Mouse (Mus musculus) testis, postnatal 10 days (tissue): ENCODE measurements around the gene Rbbp6.

Experiments
- DNase-seq: peaks from one replicate; pipeline ENCODE4 v3.0.0; 2021; ENCODE audit warnings: low spot score

The Rbbp6 gene

DNA sequence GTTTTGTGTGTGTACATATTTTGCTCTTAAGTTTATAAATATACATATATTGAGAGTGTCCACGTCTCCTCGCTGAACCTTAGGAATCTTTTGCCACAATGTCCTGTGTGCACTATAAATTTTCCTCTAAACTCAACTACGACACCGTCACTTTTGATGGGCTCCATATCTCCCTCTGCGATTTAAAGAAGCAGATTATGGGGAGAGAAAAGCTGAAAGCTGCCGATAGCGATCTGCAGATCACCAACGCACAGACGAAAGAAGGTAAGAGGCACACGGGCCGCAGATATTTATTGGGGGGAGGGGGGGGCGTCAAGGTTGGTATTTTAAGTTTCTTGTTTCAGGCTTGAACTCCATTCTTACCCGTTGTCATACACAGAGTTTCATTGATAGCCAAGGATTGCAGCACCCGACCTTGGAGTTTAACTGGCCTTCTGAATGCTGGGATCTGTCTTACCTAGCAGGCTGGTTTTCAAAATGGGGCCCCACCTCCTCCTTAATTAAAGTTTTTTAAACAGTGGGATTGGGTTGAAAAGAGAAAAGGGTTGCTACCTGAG, 5.5 kb downstream of the Rbbp6 start:
- no peak for DNase-seq

DNA sequence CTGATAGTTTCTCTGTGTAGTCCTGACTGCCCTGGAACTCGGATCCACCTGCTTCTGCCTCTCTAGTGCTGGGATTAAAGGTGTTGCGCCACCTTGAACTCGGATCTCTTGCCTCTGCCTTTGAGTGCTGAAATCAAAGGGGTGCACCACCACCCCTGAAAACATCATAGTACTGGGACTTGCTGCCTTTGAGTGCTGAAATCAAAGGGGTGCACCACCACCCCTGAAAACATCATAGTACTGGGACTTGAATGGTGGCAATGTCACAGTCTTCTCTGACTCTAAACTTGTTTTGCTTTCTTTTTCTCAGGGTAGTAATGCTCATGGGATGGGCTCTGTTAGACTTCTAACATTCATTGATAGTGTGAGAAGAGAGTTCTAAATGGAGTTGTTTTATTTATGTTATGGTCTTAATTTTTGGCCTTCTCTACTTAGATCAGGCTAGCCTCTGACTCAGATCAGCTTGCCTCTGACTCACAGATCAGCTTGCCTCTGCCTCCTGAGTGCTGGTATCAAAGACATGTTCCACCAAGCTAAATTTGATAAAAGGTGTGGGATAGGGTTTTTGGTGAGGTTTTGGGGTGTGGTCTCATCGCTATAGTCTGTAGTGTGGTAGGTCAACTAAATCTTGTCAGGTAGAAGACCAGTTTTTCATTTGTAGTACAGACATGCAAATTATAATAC, 6.7 kb downstream of the Rbbp6 start:
- DNase-seq = no peak

DNA sequence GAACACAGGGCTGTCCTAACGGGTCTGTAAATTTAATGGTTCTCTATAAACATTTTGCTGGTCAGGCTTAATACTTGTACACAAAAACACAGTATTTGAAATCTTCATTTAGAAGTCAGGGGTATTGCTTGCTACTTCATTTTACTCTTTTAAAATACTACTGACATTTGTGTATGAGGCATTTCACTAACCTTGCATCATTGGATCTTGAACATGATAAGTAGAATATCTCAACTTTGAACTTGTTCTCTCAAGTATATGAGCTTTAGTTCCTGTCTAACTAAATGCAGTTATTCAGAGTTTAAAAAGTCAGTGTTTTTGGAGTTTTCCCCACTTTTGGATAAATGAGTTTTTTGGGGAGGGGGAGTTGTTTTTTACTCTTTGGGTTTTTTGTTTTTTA, 14.0 kb downstream of the Rbbp6 start:
- DNase-seq = no peak

DNA sequence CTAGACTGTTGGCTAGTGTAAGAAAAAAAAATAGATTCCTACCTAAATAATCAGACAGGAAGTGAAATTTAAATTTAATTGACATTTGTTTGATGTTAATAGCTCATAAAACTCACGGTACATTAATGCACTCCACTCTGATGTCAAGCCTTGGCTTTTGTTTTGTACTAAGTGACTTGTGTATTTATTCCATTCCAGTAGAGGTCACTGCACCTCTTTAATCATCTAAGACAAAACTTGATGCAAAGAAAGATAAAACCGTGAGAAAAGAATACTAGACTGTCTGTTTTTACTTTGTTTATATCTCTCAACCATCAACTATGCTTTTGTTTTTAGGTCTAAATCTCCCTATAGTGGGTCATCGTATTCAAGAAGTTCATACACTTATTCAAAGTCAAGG, 32.7 kb downstream of the Rbbp6 start:
- no peak for DNase-seq

DNA sequence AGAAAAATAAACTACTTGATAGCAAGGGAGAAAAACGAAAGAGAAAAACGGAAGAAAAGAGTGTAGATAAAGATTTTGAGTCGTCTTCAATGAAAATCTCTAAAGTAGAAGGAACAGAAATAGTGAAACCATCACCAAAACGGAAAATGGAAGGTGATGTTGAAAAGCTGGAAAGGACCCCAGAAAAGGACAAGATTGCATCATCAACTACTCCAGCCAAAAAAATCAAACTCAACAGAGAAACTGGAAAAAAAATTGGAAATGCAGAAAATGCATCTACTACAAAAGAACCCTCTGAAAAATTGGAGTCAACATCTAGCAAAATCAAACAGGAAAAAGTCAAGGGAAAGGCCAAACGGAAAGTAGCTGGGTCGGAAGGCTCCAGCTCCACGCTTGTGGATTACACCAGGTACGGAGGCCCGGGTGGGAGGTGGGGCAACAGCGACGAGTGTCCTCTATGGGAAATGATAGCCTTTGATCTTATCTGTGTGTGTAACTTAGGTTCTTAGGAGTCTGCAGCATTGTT, 34.4 kb downstream of the Rbbp6 start:
- no peak for DNase-seq

DNA sequence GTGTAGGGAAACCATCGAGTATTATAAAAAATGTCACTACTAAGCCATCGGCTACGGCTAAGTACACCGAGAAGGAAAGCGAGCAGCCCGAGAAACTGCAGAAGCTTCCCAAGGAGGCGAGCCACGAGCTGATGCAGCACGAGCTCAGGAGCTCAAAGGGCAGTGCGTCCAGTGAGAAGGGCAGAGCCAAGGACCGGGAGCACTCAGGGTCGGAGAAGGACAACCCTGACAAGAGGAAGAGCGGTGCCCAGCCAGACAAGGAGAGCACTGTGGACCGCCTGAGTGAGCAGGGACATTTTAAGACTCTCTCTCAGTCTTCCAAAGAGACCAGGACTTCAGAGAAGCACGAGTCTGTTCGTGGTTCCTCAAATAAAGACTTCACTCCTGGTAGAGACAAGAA, 35.3 kb downstream of the Rbbp6 start:
- DNase-seq = no peak

DNA sequence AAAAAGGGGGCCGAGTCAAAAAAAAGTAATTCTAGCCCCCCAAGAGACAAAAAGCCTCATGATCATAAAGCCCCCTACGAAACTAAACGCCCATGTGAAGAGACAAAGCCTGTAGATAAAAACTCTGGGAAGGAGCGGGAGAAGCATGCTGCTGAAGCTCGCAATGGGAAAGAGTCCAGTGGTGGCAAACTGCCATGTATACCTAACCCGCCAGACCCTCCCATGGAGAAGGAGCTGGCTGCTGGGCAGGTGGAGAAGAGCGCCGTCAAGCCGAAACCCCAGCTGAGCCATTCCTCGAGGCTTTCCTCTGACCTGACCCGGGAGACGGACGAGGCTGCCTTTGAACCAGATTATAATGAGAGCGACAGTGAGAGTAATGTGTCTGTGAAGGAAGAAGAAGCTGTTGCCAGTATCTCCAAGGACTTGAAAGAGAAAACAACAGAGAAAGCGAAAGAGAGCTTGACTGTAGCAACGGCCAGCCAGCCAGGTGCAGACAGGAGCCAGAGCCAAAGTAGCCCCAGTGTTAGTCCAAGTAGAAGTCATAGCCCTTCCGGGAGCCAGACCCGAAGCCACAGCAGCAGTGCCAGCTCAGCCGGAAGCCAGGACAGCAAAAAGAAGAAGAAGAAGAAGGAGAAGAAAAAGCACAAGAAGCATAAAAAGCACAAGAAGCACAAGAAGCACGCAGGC, 36.0 kb downstream of the Rbbp6 start:
- DNase-seq = no peak

DNA sequence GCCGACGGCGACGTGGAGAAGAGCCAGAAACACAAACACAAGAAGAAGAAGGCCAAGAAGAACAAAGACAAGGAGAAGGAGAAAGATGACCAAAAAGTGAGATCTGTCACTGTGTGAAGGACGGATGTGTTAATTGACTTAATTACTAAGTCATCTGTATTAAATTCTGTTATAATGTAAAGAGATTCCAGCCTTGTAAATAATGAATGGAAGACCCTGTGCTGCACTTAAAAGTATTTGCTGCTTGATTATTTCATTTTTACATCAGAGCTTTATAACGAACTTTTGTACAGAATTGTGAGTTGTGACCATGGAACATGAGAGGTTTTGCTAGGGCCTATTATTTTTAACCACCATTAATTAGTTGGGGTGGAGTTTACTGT, 36.5 kb downstream of the Rbbp6 start:
- no peak for DNase-seq

DNA sequence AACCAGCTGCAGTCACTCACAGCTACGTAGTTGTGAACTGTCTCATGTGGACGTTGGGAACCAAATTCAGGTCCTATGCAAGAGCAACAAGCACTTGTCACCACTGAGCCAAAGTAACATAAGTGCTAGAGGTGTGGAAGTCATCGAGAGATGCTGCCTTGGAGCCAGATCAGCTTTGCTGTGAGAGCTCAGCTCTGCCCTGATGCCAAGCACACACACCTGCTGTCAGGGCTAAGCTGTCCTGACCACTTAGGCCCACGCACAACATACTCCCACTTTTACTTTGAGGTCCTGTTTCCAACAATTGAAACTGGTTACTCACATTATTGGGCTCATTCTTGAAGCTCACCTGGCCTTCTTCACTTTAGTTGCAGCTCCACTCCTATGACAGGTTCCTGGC, 37.7 kb downstream of the Rbbp6 start:
- DNase-seq = no peak

DNA sequence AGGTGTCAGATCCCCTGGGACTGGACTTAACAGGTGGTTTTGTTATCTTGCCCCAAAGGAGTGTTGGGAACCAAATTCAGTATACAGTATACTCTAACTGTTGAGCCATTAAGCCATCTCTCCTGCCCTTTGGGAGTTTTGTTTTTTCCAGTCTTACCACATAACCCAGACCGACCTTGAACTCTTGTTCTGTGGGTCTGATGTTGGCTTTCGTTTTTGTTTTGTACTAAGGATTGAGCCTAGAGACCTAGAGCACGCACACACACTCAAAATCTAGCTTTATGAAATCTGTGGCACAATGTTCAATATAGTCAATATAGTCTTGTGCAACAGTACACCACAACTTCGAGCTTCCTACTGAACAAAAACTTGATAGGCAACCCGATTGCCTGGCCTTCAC, 39.0 kb downstream of the Rbbp6 start:
- DNase-seq = no peak

DNA sequence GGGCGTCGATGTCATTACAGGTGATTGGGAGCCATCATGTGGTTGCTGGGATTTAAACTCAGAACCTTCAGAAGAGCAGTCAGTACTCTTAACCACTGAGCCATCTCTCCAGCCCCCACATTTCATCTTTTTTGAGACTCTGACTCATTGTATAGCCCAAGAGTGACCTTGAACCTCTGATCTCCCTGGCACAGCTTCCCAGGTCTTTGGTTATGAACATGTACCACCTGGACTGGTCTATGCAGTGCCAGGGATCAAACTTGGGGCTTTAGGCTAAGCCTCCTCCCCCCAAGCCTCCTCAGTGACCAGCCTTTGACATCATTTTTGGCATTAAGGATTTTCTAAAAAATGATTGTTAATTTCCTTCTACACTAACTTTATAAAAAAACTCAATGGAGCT, 40.8 kb downstream of the Rbbp6 start:
- no peak for DNase-seq

DNA sequence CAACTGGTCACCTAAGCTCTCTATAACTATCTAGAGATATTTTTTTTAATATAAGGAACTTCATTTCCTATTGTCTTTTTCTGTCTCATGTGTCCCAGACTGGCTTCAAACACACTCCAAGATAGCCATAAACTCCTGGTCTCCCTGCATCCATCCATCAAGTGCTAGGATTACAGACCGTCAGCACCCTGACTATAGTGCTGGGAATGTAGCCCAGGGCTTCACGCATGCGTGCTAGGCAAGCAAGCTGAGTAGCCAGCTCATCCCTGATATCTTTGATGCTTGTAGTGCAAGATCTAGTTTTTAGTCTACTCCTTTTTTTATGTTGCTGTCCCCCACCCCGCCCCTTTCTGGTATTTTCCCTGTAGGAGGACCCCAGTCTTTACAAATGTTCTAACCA, 42.3 kb downstream of the Rbbp6 start:
- no peak for DNase-seq

DNA sequence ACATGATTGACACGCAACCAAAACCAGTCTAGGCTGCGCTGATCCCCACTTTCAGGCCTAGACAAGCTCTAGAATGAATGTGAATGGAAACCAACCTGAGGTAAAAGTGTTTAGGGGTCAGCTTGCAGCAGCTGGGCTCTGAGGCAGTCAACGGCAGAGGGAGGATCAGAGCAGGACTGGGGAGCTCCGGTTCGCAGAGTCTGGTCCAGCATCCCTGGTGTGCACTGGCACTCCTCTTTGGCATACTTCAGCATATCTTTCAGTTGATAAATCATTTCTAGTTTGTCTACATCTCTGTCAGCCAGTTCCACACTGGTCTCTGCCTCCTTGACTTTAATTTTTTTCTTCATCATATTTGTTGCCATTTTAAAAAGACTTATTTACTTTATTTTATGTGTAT, 48.0 kb downstream of the Rbbp6 start:
- DNase-seq = no peak

DNA sequence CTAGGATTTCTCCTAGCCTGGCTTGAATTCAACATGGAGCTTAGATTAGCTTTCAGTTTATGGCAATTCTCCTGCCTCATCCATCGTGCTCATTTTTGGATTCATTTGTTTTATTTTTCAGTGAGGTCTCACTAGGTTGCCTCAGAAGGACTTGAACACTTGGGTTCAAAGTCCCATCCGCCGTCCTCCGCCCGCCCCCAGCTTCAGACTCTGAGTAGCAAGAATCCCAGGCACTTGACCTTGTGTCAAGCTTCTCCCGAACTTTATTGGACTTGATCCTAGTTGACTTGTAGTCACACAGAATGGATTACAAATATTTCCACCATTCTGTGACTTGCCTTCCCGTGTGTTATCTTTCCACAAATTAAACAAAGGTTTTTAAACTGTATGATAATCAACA, 49.2 kb downstream of the Rbbp6 start:
- no peak for DNase-seq

DNA sequence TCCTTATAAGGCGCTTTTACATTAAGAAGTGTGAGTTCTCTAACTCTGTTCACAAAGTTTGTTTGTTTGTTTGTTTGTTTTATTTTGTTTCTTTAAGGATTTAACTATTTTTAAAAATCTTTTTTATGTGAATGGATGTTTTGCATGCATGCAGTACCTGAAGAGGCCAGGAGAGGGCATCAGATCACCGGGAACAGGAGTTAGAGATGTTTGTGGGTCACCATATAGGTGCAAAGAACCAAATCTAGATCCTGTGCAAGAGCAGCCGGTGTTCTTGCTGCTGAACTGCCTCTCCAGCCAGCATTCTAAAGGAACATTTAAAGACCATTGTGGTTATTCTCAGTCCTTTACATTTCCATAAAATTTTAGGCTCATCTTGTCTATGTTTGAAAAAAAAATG, 52.1 kb downstream of the Rbbp6 start:
- peak; percentile 74 for DNase-seq

DNA sequence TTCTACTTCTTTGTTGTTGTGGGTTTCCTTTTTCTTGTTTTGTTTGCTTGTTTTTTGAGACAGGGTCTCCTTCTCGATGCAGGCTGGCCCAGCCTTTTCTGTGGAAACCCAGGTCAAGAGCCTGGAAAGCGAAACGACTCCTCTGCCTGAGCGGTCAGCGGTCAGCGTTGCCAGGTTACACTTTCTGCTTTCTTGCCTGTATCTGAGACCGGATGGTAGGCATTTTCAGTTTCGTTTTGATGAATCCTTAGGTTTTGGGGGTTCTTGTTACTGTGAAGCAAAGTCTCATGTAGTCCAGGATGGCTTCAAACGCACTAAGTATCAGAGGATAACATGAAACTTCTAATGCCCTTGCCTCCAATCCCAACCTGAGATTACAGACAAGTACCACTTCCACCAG, 59.6 kb downstream of the Rbbp6 start:
- no peak for DNase-seq

DNA sequence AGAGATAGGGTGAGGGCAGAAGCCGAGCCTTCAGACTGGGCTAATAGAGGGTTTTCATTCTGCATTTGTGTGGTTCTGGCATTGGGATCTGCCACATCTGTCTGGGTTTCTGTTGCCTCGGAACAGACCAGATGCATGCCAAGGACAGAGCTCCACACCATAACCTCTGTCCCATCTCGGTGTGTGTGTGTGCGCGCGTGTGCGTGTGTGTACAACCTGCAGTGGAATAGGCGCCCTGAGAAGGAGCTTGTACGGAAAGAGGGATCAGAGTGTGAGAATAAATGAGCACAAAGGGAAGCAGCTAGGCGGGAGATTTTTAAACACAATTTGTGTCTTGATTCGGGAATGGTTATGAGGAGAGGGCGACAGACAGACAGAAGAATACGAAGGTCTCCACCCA, 64.8 kb downstream of the Rbbp6 start:
- DNase-seq = no peak

DNA sequence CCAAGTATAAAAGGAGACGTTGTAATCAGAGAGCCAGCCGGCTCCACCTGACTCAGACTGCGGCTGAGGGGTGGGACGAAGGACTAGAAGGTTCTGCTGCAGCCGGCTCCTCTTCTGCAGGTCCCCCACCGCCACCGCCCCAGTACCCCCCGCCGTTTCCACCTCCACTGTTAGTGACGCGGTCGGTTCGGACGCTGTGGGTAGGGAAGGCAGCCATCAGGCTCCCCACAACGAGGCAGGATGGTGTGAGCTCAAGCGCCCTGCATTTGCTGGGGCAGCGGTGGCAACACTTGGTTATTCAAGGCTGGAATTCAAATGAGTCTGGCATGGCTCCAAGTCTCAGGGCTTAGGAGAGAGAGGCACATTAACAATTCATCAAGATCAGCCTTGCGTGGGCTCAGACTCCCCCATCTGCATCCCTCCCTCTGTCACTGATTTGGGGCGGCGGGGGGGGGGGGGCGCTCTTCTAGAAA, 65.3 kb downstream of the Rbbp6 start:
- peak; percentile 78 for DNase-seq

DNA sequence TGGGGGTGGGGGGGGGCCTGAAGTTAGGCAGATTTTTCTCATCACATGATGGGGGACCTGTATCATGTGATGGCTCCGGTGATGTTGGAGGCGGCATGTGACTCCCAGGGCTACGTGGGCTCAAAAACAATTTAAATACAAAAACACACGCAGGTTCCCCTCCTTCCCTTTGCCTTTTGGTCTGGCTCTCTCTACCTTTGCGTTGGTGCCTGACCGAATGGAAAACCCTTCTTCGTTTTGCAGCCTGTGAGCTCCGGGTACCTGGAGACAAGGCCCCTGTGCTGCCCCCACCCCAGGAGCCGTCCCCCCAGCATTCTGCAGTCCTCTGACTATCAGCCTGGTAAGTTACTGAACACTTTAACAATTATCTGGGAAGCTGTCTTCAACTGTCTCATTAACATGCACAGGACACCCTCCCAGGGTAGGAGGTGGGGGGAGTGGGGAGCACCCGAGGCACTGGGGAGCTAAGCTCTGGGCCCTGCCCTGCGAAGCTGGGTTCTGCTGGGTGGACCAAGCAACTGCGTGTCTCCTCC, 65.8 kb downstream of the Rbbp6 start:
- DNase-seq = peak; percentile 47

DNA sequence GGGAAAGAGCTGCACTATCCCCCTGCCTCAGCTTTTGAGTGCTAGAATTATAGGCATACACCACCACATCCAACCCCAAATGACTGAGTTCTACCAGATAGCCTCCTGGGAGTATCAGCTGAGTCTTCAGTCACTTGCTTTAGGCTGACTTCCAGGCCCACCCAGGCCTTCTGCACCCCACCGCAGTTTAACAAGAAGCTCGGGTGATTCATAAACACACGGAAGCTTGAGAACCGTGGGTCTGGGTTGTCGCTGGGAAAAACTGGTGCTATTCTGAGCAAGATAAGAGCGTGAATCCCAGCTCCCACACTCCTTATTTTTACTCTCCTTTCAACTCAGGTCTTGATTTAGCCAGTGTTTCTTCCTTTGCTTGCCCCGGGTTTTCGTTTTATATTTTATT, 69.8 kb downstream of the Rbbp6 start:
- DNase-seq = no peak

DNA sequence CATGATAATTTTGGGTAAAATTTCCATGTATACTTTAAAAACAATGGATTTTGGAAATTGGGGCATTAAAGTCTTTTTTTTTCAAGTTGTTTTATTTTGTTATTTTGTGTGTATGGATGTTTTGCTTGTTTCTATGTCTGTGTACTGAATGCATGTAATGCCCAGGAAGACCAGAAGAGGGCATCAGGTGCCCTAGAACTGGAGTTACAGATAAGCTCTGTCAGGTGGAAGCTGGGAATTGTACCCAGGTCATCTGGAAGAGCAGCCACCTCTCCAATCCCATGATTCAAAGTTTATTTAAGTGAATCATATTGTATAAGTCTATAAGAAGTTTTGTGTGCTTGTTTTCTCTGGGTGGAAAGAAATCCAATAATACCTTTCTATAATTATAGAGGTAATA, 73.8 kb downstream of the Rbbp6 start:
- no peak for DNase-seq

DNA sequence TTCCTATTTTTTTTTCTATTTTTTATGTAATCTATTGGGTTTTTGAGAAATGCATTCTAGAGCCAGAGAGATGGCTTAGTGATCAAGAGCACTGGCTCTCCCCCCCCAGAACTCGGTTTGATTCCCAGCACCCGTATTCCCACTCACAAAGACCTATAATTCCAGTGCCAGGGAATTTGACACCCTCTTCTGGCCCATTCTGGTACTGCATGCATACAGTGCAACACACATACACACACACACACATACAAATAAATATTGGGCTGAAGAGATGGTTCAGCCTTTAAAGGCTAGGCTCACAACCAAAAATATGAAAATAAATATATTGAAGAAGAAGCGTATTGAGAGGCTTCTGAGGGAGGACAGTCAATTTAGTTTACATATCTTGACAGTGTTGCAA, 79.7 kb downstream of the Rbbp6 start:
- DNase-seq = no peak

DNA sequence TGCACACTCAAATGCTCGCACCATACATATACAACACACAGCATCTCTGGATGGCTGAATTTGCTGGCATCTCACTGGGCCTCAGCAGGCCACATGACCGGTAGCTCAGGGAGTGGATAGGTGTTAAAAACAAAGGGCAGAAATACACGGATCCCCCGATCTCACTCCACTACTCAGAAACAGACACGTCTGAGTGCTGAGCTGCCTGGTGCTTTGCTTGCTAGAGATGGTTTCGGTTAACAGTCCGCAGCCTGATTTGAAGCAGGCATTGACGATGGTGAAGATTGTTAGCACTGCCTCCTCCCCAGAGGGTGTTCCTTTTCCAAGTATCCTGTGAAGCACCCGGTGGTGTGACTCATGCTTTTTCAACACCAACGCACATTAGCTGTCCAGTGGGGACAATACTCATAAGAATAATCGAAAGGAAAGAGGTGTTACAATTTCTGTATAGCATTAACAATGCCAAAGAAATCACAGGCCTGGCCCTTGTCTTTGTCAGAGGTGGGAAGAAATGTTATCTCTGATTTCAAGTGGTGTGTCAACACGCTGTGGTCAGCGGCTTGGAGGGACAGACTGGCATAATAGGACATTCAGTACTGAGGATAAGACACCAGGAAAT, 81.1 kb downstream of the Rbbp6 start:
- no peak for DNase-seq
